Mouse (Mus musculus): ENCODE results near the gene Gm11492.
A peak's percentile ranks its signal among the peaks of the same experiment; 100 is the strongest.

Gene Gm11492

GRCm38 (mm10) chr11:87578963-87579601, 12.6 kb downstream of the Gm11492 start:
- DNase-seq (ENCODE audit: low spot score in 2 of 2): peak in 1 of 2 experiments; percentile 42

GRCm38 (mm10) chr11:87579713-87580112, 13.3 kb downstream of the Gm11492 start:
- DNase-seq (ENCODE audit: low spot score in 2 of 2): no peak

GRCm38 (mm10) chr11:87580543-87581085, 14.2 kb downstream of the Gm11492 start:
- DNase-seq (ENCODE audit: low spot score in 2 of 2): no peak

- DNase-seq (ENCODE audit: low spot score in 2 of 2): no peak
Measured at GRCm38 (mm10) chr11:87581161-87581865, 14.9 kb downstream of the Gm11492 start.

- DNase-seq (ENCODE audit: low spot score in 2 of 2): no peak
Measured at GRCm38 (mm10) chr11:87581933-87582710, 15.7 kb downstream of the Gm11492 start.

GRCm38 (mm10) chr11:87583291-87584034, 17.0 kb downstream of the Gm11492 start:
- DNase-seq (ENCODE audit: low spot score in 2 of 2): no peak

- DNase-seq (ENCODE audit: low spot score in 2 of 2): no peak
Measured at GRCm38 (mm10) chr11:87584711-87585505, 18.5 kb downstream of the Gm11492 start.

GRCm38 (mm10) chr11:87587211-87587874, 20.9 kb downstream of the Gm11492 start:
- DNase-seq (ENCODE audit: low spot score in 2 of 2): no peak

GRCm38 (mm10) chr11:87589605-87590004, 23.2 kb downstream of the Gm11492 start:
- no peak for DNase-seq (ENCODE audit: low spot score in 2 of 2)

GRCm38 (mm10) chr11:87590841-87591525, 24.5 kb downstream of the Gm11492 start:
- DNase-seq (ENCODE audit: low spot score in 2 of 2): peak in 1 of 2 experiments; percentile 53

- peak; percentile 100 for DNase-seq (ENCODE audit: low spot score in 2 of 2)
Measured at GRCm38 (mm10) chr11:87591526-87592353, 25.3 kb downstream of the Gm11492 start, which contains the start of gene Mtmr4. Gene Mtmr4, plus strand, starts transcription at chr11:87592162.

GRCm38 (mm10) chr11:87592354-87592695, 25.9 kb downstream of the Gm11492 start:
- DNase-seq (ENCODE audit: low spot score in 2 of 2): no peak

GRCm38 (mm10) chr11:87592713-87593598, 26.5 kb downstream of the Gm11492 start:
- DNase-seq (ENCODE audit: low spot score in 2 of 2): no peak

- peak; percentile 90 to 91 for DNase-seq (ENCODE audit: low spot score in 2 of 2)
Measured at GRCm38 (mm10) chr11:87595327-87595841, 28.9 kb downstream of the Gm11492 start.

GRCm38 (mm10) chr11:87595976-87596375, 29.5 kb downstream of the Gm11492 start:
- peak in 1 of 2 experiments; percentile 61 for DNase-seq (ENCODE audit: low spot score in 2 of 2)

GRCm38 (mm10) chr11:87596492-87596891, 30.0 kb downstream of the Gm11492 start:
- no peak for DNase-seq (ENCODE audit: low spot score in 2 of 2)

GRCm38 (mm10) chr11:87597061-87597460, 30.6 kb downstream of the Gm11492 start:
- no peak for DNase-seq (ENCODE audit: low spot score in 2 of 2)
